Mouse (Mus musculus): Measurements from ENCODE around the gene Ralgps1.
"Not testable (repeated sequence)": the region's sequence is repeated elsewhere in the genome, so short reads cannot be mapped to it uniquely, and the experiment has no call there.

Ralgps1 gene

DNA sequence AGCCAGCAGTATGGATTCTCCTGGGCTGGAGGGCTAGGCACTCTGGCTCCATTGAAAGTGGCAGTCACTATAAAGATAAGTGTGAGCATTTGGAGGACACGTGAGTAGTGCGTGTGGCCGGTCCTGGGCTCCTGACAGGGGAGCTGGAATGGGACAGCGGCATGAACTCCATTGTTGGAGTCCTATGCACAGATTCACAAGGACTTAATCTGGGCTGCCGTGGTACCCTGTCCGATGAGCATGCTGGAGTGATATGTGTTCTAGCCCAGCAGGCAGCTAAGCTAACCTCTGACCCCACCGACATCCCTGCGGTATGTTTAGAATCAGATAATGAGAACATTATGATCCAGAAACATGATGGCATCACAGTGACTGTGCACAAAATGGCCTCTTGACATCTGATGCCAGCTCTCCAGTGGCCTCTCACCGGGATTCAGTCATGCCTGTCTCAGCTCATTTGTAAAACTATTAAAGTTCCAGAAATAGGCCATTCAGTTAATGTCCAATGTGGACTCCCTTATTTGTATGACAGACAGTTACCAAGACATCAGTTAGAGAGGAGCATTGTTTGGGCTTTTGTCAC is 48.2 kb downstream of the Ralgps1 start:
- not testable (repeated sequence) for DNase-seq (ENCODE audit: inconsistent age in 2 of 2, low spot score in 1 of 2)

DNA sequence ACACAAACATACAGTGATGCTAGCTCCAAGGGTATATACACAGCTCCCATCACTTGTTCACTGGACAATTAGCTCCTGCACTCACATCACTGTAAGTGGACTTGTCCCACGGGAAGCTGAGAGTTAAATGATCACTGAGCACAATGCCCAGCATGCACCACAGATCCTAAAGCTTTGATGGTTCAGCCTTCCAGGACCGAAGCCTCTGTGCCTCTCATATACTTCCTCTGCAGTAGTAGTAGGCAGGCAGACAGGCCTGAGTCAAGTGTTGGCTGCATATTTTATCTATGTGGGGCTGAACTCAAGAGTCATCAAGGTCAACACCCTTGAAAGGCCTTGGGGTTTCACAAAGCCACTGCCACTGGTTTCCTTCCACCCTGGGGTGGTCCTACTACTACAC is 49.6 kb downstream of the Ralgps1 start:
- peak; percentile 39 to 70 for DNase-seq (ENCODE audit: inconsistent age in 2 of 2, low spot score in 1 of 2)

DNA sequence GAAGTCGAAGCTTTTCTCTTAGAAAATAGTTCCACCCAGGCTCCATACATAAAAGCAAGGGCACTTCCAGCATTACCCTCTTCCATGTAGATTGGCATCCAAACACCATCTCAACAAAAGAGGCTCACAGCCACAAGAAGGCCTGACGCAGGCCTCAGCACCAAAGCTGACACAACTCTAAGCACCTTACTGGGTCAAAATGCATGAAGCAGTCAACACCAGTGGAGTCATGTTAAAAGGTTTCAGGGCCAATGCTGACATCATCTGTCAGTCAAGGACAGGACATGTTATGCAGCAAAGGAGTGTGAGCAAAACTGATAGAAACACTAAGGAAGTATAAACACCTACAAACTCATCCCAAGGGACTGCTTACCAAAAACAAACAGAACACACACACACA is 50.3 kb downstream of the Ralgps1 start:
- DNase-seq (ENCODE audit: inconsistent age in 2 of 2, low spot score in 1 of 2), result peak; percentile 42 to 77

DNA sequence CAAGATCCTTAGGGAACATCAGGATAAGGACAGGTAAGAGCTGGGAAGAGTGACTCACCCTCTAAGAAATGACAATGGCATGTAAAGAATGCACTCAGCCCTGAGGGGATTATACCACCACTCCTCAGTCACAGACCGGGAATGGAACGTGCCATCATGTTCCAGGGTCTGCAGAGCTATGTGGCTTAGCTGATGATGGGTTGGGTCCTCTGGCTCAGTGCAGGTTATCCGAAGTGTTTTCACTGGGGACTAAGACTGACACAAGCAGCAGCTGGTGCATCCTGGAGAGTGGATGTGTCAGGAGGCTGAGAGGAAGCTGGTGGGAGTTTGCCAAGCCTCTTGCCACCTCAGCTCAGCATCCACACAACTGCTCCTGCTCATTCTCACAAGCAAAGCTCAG is 50.7 kb downstream of the Ralgps1 start:
- DNase-seq (ENCODE audit: inconsistent age in 2 of 2, low spot score in 1 of 2), result no peak

DNA sequence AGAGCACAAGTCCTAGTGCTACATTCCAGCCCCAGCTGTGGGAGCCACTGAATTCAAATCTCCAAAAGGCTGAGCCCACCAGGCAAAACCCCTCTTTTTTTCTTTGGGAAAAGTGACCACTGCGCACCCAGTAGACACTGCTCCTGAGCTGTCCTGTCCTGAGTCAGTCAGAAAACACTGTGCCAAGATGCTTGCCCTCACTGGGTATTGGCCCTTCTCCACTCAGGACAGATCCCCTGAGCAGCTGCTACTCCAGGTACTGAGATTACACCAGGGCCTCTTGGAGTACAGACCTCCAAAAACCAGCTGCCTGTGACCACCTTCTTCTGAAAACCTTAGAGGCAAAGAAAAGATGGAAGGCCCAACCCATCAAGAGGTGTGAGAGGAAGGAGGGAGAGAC is 51.4 kb downstream of the Ralgps1 start:
- no peak for DNase-seq (ENCODE audit: inconsistent age in 2 of 2, low spot score in 1 of 2)

DNA sequence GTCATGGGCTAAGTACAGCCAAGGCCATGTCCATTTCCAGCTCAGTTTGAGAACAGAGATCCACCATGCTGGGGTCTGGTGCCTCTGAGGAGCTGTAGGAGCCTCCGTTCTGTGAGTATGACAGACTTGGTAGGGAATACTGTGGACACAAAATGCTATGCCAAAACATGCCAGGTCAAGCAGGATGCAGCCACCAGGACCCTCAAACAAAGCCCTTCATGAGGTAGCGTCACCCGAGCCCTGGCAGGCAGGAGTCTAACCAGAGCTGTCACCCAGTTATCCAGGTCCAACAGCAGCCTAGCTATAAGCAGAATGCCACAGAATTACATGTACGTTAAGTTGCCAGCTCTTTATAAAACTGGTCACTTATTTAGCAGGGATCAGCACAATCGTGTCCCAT is 51.8 kb downstream of the Ralgps1 start:
- no peak for DNase-seq (ENCODE audit: inconsistent age in 2 of 2, low spot score in 1 of 2)

DNA sequence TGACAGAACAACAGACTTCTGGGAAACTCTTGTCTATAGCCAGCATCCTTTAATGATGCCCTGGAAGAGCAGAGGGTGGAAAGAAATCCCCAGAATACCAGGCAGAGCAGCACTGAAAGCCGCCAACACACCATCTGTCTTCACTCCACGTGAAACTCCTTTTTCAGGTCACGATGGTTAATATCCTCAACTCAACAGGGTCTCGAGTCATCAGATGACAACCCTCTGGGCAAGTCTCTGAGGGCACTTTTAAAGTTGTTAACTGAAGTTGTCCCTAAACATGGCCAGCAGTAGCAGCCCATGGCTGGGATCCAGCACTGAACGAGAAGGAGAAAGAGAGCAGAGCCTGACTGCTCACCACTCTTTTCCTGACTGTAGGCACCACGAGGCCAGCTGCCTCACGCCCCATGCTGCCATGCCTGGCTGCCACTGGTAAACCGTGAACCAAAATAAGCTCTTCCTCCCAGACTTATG is 52.8 kb downstream of the Ralgps1 start:
- no peak for DNase-seq (ENCODE audit: inconsistent age in 2 of 2, low spot score in 1 of 2)

DNA sequence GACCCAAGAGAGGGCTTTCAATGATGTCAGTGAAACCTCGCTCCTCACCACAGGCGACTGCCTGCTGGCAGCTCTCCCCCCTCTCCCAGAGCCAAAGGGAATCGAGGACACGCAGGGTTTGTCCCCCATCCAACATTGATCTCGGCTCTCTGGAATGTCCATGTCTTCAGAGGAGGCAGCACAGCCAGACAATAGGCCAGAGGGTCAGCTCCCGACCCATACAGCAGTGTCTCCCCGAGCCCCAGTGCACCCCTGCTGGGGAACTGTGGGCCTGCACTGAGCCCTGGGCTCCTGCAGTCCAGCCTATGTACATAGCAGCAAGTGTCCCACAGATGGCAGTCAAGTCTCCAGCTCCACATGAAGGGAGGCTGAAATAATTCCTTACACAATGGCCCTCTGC is 54.8 kb downstream of the Ralgps1 start:
- peak; percentile 80 to 87 for DNase-seq (ENCODE audit: inconsistent age in 2 of 2, low spot score in 1 of 2)

DNA sequence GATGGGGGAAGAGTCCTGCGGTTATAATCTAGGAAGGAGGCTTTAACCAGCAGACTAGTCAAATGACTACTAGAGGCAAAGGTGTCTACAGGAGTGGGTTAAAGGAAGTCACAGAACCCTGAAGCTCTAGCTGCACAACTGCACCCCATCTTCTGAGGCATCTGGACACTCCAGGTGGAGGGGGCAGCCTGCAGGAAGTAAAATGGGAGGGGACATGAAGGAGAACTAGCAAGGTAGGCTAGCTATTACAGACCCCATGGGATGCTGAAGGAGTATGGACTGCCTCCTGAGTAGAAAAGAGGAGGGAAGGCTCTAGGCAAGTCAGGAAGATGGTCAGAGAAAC is 55.3 kb downstream of the Ralgps1 start:
- DNase-seq (ENCODE audit: inconsistent age in 2 of 2, low spot score in 1 of 2), result no peak

DNA sequence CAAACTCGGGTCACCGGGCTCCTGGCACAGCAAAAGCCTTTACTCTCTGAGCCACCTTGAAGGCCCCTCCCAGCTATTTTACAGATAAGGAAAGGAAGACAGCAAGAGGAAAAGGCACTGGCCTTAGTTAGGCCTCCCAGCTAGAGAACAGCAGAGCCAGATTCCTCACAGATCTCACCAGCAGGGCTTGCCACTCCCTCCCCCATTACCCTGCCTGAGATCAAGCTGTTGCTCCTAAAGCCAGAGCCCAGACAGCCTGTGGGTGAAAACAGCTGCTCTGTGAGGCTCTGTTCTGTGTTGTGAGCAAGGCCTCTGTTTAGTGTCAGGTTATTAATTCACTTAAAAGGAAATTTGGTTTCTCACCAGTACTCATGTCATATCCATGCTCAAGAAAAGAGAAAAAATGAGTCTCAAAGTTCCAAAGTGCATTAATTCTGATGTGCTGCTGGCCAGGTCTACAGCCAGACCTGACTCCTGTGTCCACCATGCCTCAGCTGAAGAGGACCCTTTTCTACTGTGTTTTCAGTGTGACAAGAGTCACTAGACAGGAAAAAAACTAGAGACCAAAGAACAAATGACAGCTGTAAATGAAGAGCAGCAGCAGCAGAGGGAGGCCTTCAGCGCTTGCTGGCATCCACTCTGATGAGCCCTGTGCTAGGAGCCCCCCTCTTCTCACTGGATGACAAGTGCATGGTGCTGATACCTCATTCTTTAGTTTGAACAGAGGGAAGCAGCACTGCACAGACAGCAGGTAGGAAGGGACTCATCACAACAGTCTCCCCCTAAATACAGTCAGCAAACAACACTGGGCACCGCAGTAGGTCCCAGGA is 55.8 kb downstream of the Ralgps1 start:
- peak; percentile 33 to 59 for DNase-seq (ENCODE audit: inconsistent age in 2 of 2, low spot score in 1 of 2)

DNA sequence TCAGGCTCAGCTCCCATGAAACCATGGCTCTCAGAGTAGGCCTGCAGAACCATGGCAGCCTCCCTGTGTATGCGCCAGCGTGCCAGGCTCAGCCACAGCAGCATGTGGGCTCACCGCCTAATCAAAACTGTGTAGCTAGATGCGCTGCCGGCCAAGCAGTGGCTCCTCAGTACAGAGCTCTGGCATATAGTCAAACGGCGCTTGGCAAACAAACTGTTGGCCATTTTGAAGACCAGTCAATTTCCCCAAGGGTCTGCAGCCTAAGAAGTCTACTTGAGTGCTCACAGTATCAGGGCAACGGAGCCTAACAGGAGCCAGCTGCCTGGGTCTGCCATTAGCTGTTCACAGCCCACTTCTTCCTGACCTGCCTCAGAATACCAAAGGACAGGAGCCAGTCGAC is 61.9 kb downstream of the Ralgps1 start:
- DNase-seq (ENCODE audit: inconsistent age in 2 of 2, low spot score in 1 of 2), result peak in 1 of 2 experiments; percentile 37

DNA sequence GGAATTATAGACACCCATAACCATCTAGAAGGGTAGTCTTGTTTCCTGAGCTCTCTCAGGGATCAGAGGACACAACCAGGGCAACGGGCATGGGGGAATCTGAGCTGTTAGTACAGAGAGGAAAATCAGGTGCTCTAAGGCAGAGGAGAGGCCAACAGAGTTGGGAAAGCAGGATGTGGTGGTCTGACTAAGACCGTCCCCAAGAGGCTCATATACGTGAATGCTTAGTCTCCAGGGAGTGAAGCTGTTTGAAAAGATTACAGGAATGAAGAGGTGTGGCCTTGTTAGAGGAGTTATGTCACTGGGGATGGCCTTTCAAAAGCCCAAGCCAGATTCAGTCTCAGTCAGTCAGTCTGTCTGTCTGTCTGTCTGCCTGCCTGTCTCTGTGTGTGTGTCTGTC is 64.7 kb downstream of the Ralgps1 start:
- DNase-seq (ENCODE audit: inconsistent age in 2 of 2, low spot score in 1 of 2), result no peak

DNA sequence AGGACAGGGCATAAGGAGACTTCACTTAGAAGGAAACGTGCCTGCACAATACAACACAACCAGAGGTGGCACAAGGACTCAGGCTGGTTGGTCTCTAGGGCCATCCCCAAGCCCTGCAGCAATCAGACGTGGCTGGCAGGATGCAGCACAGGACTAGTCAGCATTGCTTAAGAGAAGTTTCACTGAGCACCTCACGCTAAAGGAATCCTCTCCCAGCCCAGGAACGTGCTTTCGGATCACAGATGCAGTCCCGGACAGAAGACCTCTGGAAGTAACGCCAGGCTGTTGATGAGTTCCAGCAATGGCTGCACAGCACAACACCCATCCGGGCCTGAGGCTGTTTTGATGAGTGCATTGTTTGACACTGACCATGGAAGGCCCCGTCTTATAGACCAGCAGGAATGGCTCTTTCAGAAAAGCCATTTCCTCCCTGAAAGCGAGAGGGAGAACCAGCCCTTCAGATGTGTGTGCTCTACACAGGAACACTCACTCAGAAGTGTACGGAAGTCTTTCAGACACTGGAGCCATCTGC is 67.8 kb downstream of the Ralgps1 start:
- DNase-seq (ENCODE audit: inconsistent age in 2 of 2, low spot score in 1 of 2), result no peak

DNA sequence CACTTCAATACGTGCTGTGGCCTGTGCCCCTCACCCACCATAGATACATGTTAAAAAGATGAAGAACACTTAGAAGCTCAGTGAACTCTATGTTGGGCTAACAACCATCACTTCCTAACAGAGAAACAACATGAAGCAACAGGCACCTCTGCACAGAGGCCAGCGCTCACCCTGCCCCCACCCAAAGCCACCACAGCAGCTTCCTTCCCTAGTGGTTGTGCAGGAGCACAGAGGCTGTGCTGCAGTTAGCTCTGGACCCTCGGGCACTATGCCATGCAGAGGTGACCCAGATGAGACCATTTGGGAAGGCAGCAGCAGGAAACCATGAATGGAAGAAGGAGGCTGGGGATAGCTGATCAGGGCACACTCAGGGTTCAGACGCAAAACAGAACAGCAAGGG is 68.5 kb downstream of the Ralgps1 start:
- no peak for DNase-seq (ENCODE audit: inconsistent age in 2 of 2, low spot score in 1 of 2)

DNA sequence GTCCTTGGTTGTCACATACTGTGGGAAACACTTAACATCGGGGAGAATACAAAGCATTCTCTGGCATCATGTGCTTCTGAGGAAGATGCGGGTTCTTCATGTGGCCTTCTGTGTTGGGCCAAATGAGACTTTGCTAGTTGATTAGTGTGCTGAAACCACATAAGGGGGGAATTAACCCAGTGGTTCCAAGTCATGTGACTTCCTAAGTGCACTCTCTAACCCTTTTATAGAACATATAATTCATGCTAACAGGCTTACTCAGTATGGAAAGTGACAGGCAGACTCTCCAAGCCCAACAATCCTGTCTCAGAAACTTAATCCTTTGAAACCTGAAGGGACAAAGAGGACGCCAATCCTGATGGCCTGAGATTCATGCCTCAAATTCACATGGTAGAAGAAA is 68.9 kb downstream of the Ralgps1 start:
- DNase-seq (ENCODE audit: inconsistent age in 2 of 2, low spot score in 1 of 2), result no peak

DNA sequence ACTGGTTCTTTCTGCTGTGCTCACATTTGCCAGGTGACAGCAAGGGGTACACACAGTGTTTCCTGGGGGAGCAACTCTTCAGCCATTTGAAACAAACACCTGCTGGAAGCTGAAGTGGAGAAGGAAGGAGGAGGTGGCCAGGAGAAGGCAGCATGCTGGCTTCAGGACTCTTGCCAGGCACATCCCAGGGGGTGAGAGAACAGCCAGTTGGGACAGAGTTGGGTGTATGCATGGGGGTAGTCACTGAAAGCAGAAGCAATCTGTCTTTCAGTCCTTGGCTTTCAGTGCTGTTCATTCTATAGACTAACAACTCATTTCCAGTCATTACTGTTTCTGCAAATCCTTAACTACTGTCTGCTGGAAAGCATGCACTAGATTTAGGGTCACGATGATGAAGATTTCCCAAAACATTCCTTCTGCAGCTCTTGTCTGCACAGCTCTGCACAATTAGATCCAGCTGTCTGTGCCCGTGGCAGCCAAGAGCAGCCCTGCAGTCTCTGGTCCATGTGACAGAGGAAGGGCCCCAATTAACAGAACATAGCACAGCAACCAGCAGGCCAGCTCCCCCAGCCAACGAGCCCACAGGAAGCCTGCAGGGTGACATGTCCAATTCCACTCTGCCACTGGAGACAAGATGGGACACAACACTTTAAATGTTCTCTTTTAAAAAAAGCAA is 70.8 kb downstream of the Ralgps1 start:
- no peak for DNase-seq (ENCODE audit: inconsistent age in 2 of 2, low spot score in 1 of 2)

DNA sequence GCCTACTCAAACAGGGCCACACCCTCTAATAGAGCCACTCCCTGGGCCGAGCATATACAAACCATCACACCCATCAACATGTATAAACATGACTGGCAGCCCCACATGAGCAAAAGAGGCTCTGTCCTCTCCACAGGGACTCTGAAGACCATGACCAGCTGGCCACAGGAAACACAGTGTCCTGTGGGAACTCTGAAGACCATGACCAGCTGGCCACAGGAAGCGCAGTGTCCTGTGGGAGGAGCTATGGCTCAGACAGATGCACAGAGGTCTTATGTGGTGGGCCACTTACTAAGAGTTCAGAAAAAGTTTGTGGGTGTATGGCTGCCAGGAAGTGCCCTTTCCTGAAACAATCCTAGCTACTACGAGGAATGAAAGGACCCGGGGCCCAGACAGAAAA is 72.4 kb downstream of the Ralgps1 start:
- DNase-seq (ENCODE audit: inconsistent age in 2 of 2, low spot score in 1 of 2), result no peak

DNA sequence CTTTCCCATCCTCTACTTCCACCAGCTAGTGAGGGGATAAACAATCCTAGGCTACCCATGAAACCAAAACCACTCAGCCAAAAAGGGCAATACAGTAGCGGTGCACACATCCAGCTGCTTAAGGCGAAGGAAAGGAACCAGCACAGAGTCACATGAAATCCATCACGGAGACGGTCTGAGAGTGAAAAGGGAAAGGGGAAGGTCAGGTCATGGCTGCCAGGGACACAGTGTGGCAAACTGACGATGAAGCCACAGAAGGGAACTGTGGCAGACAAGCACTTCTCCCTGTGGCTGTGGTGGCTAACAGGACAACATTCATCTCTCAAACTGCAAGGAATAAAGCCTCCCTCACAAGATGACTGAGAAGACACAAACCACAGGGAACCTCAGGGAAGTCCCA is 76.2 kb downstream of the Ralgps1 start:
- DNase-seq (ENCODE audit: inconsistent age in 2 of 2, low spot score in 1 of 2), result peak; percentile 36 to 67

DNA sequence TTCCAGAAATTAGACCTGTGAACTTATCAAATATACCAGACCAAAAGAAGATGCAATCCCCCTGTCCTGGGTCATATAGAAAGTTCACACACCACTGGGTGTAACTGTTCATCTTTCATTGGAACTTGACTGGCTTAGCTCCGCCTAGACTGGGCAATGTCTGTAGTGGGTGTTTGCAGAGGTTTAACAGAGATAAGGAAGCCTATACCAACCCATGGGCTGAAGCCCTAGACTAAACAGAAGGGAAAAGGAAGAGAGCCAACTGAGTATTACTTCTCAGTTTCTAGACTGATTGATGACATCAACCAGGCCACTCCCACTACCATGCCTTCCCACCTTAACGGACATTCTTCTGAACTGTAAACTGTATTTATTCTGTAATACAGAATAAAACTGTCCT is 79.2 kb downstream of the Ralgps1 start:
- DNase-seq (ENCODE audit: inconsistent age in 2 of 2, low spot score in 1 of 2), result no peak

DNA sequence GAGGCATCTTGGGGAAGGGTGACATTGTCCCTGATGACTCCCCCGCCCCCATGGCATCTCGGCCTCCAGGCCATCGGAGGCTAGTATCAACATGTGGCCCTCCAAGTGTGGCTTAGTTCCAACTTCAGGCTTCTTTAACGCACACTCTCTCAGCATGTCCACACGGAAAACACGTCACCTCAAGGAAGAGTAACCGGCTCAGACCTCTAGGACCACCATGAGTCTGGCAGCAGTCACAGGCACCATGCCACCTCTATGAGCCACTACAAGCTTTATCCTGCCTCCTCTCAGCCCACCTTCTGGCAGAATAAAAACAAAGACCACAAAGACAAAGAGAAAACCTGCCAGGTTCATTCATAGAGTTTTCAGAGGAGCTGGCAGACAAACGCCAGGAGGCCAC is 80.8 kb downstream of the Ralgps1 start:
- no peak for DNase-seq (ENCODE audit: inconsistent age in 2 of 2, low spot score in 1 of 2)

DNA sequence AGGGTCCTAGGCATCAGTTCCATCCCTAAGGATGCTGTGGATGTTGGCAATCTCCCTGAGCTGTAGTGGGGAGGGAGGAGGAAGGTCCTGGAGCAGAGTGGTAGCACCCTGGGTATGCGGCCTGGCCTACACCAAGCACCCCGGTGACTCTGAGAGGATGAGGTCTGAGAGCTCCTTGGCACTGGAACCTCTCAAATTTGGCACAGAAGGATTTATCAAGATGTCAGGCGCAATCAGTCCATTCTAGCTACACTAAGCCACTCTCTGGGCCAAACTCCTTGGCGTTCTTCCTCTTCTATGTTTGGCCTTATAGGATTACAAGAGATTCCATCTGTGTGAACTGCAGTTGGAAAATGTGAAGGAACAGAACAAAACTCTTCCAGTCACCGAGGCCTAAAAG is 82.4 kb downstream of the Ralgps1 start:
- DNase-seq (ENCODE audit: inconsistent age in 2 of 2, low spot score in 1 of 2), result no peak

DNA sequence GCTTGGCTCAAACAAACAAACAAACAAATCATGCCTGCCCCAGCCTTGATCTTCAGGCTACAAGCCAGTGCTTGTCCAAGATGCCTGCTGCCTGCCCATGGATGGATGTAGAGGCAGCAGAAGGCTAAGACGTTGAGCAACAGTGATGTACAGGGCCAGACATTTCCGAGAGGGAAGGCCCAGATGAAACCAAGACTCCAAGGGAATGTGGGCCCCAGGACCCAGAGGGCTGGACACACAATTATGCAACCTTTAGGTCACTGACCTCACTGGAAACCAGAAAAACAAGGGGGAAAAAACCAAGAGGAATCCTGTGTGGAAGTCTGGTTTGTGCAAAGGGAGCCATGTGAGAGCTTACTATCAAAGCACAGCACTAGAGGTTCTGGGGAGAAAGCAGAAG is 87.6 kb downstream of the Ralgps1 start:
- peak in 1 of 2 experiments; percentile 61 for DNase-seq (ENCODE audit: inconsistent age in 2 of 2, low spot score in 1 of 2)

All from adrenal gland, adult (tissue).